ENCODE assay signal across 8 mouse cellular contexts in genomic region chr15:99326959-99327358, GRCm38 (mm10). TPM values are rescaled to one million over a fixed set of nuclear protein-coding genes. Genes with fewer than 3 reads are reported as not detected.
DNase-seq lines count a peak whose midpoint lies in the region; ATAC-seq and TF ChIP-seq lines count a peak whose summit lies in the region.

No protein-coding gene starts in this region.

- H3K9ac ChIP-seq in intestine, postnatal 0 days (ENCODE audit: low read depth, low read length), result no peak overlapping the region
- no peak overlapping the region for H3K9ac ChIP-seq in intestine, embryonic 15.5 days
- no peak overlapping the region for H3K9ac ChIP-seq in lung, embryonic 16.5 days (ENCODE audit: low read length)

- DNase-seq in ES-CJ7 (ENCODE audit: low read depth, low spot score), result peak; percentile 58
- DNase-seq in c-Kit-positive CD71-positive TER-119-negative erythroid progenitor cells, embryonic 14.5 days (ENCODE audit: low read depth), result peak; percentile 32
- no peak for DNase-seq in layer of hippocampus, adult 9-11 months

- WGBS in intestine, postnatal 0 days, result 80% methylated on average over 1 of the region's 1 CpGs
- WGBS in intestine, embryonic 15.5 days, result 70% methylated on average over 1 of the region's 1 CpGs
- 73% methylated on average over 1 of the region's 1 CpGs for WGBS in lung, embryonic 16.5 days

- no peak for ATAC-seq in intestine, postnatal 0 days
- no peak for ATAC-seq in intestine, embryonic 15.5 days
- no peak for ATAC-seq in lung, embryonic 16.5 days (ENCODE audit: low read depth)
- no peak for ATAC-seq in frontal cortex, adult (ENCODE audit: low TSS enrichment)
- no peak for ATAC-seq in cerebellum, adult (ENCODE audit: insufficient number of reproducible peaks, low FRiP score, low TSS enrichment)

- no peak overlapping the region for H3K4me3 ChIP-seq in intestine, postnatal 0 days (ENCODE audit: low read depth, low read length)
- H3K4me3 ChIP-seq in intestine, embryonic 15.5 days (replicated peaks), result no peak overlapping the region
- H3K4me3 ChIP-seq in lung, embryonic 16.5 days (ENCODE audit: low read length), result no peak overlapping the region

- no peaks in the 10 kb centered on the region for H3K9me3 ChIP-seq in intestine, postnatal 0 days (ENCODE audit: control insufficient read depth)
- no peaks in the 10 kb centered on the region for H3K9me3 ChIP-seq in intestine, embryonic 15.5 days
- no peaks in the 10 kb centered on the region; the same call in 1 of the 2 replicates for H3K9me3 ChIP-seq in lung, embryonic 16.5 days (ENCODE audit: control insufficient read depth, low read length)

- peaks cover 22% of the 10 kb centered on the region; the same call in 1 of the 2 replicates for H3K36me3 ChIP-seq in intestine, postnatal 0 days (ENCODE audit: control insufficient read depth, insufficient read depth)
- peaks cover 12% of the 10 kb centered on the region; the same call in 1 of the 2 replicates for H3K36me3 ChIP-seq in intestine, embryonic 15.5 days
- peaks cover 36% of the 10 kb centered on the region for H3K36me3 ChIP-seq in lung, embryonic 16.5 days (ENCODE audit: control insufficient read depth, insufficient read depth, low read length)

- H3K27ac ChIP-seq in intestine, postnatal 0 days (ENCODE audit: low read depth, low read length), result no peak overlapping the region
- H3K27ac ChIP-seq in intestine, embryonic 15.5 days, result no peak overlapping the region
- H3K27ac ChIP-seq in lung, embryonic 16.5 days (ENCODE audit: low read length), result peak overlapping the region; percentile 8; the same call in 1 of the 2 replicates

- H3K27me3 ChIP-seq in intestine, postnatal 0 days (replicated peaks; ENCODE audit: control insufficient read depth, insufficient read depth, low read length), result no peaks in the 10 kb centered on the region
- H3K27me3 ChIP-seq in intestine, embryonic 15.5 days (replicated peaks), result no peaks in the 10 kb centered on the region
- no peaks in the 10 kb centered on the region for H3K27me3 ChIP-seq in lung, embryonic 16.5 days (ENCODE audit: control insufficient read depth, insufficient read depth, low read depth, low read length)

- TF ChIP-seq CTCF in intestine, postnatal 0 days (IDR thresholded peaks at IDR 0.05; ENCODE audit: low read depth), result peak; percentile 78

- H3K4me2 ChIP-seq in intestine, postnatal 0 days (replicated peaks; ENCODE audit: low read depth), result no peak overlapping the region
- H3K4me2 ChIP-seq in intestine, embryonic 15.5 days (replicated peaks), result no peak overlapping the region
- H3K4me2 ChIP-seq in lung, embryonic 16.5 days (ENCODE audit: low read depth, low read length), result no peak overlapping the region

- no peaks in the 10 kb centered on the region for H3K4me1 ChIP-seq in intestine, postnatal 0 days (replicated peaks; ENCODE audit: control insufficient read depth, insufficient read depth, low read length)
- H3K4me1 ChIP-seq in intestine, embryonic 15.5 days (replicated peaks), result peaks cover 4% of the 10 kb centered on the region; the same call in 1 of the 2 replicates
- H3K4me1 ChIP-seq in lung, embryonic 16.5 days (replicated peaks; ENCODE audit: control insufficient read depth, insufficient read depth, low read length), result peaks cover 8% of the 10 kb centered on the region; the same call in 1 of the 2 replicates

RNA-seq across cellular contexts. Expression of gene Fam186b, which starts 31.3 kb away (rescaled TPM):
- not detected in 2 replicates for polyA plus RNA-seq in intestine, postnatal 0 days (2015; fragmentation: Nextera tagmentation; extraction: Ambion mirVana)
- 0.18 TPM in 1 of 2 replicates, not detected in the other for polyA plus RNA-seq in intestine, embryonic 15.5 days (2015; fragmentation: Nextera tagmentation; extraction: Ambion mirVana)
- polyA plus RNA-seq in lung, embryonic 16.5 days (2015; fragmentation: Nextera tagmentation; extraction: Ambion mirVana), result 0.15 and 0.23 TPM in 2 replicates

RNA-seq across cellular contexts. Expression of gene Prpf40b, which starts 32.1 kb away (rescaled TPM):
- polyA plus RNA-seq in intestine, postnatal 0 days (2015; fragmentation: Nextera tagmentation; extraction: Ambion mirVana), result 10.8 and 12.7 TPM in 2 replicates
- polyA plus RNA-seq in intestine, embryonic 15.5 days (2015; fragmentation: Nextera tagmentation; extraction: Ambion mirVana), result 35.0 and 42.6 TPM in 2 replicates
- 54.0 and 55.1 TPM in 2 replicates for polyA plus RNA-seq in lung, embryonic 16.5 days (2015; fragmentation: Nextera tagmentation; extraction: Ambion mirVana)

RNA-seq across cellular contexts. Expression of gene Fmnl3, which starts 43.3 kb away (rescaled TPM):
- 5.6 and 5.9 TPM in 2 replicates for polyA plus RNA-seq in intestine, postnatal 0 days (2015; fragmentation: Nextera tagmentation; extraction: Ambion mirVana)
- polyA plus RNA-seq in intestine, embryonic 15.5 days (2015; fragmentation: Nextera tagmentation; extraction: Ambion mirVana), result 16.3 and 17.3 TPM in 2 replicates
- 29.1 and 29.3 TPM in 2 replicates for polyA plus RNA-seq in lung, embryonic 16.5 days (2015; fragmentation: Nextera tagmentation; extraction: Ambion mirVana)
